In the genomic region with DNA sequence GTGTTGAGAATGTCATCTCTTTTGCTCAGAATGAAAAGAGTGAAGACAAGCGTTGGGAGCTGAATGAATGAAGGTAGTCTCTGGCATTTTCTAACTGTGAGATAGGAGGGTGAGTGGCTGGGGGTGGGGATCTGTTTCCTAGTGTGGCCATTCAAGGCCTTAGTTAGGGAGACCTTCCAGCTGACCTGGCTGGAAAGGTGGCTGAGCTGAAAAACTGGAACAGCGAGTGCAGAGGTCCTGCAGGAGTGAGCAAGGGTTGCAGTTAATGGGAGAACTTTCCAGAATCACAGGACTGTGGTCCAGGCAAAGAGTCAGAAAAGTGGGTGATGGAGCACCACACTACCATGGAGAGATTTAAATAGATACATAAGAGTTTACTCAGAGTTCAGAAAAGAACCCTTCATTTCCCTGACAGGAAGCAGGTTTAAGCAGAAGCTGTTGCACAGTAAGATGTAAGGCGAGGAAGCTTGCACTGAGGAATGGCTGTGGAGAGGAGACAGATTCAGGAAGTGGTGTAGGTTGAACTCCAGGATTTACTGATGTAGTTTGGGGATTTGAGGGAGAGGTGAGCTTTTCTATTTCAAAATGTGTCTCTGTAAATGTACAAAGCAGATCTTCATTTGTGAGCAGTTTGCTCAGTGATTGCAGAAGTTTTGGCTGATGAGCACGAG, we compare ENCODE assay signal across 22 mouse cellular contexts. TPM values are rescaled to one million over a fixed set of nuclear protein-coding genes. Genes with fewer than 3 reads are reported as not detected.
DNase-seq lines count a peak whose midpoint lies in the region; ATAC-seq and TF ChIP-seq lines count a peak whose summit lies in the region.
"Had no signal": no experiment of that assay in that cellular context is flagged by ENCODE, and none has a peak within 500 bp of the region (broad histone marks: within the 10 kb centered on the region; RNA-seq: fewer than 3 reads in every experiment).

No protein-coding gene starts in this region.

- no peaks in the 10 kb centered on the region for H3K9me3 ChIP-seq in forebrain, embryonic 15.5 days
- H3K9me3 ChIP-seq in forebrain, embryonic 14.5 days (replicated peaks; ENCODE audit: control insufficient read depth, low read length) = no peaks in the 10 kb centered on the region
- H3K9me3 ChIP-seq: embryonic facial prominence, embryonic 15.5 days; hindbrain, embryonic 12.5 days; megakaryocyte, embryonic 14.5 days; stomach, embryonic 15.5 days had no signal

- H3K4me3 ChIP-seq in forebrain, embryonic 15.5 days = no peak overlapping the region
- H3K4me3 ChIP-seq in forebrain, embryonic 14.5 days (ENCODE audit: low read depth, low read length) = no peak overlapping the region
- no peak overlapping the region for H3K4me3 ChIP-seq in kidney, adult 2 months (ENCODE audit: insufficient read depth, low read depth, low read length)
- H3K4me3 ChIP-seq: embryonic facial prominence, embryonic 15.5 days; hindbrain, embryonic 12.5 days; layer of hippocampus, adult 2 months; megakaryocyte, embryonic 14.5 days; stomach, embryonic 15.5 days had no signal

- H3K9ac ChIP-seq in forebrain, embryonic 15.5 days (replicated peaks) = no peak overlapping the region
- no peak overlapping the region for H3K9ac ChIP-seq in forebrain, embryonic 14.5 days (ENCODE audit: low read length)
- H3K9ac ChIP-seq: embryonic facial prominence, embryonic 15.5 days; hindbrain, embryonic 12.5 days; stomach, embryonic 15.5 days had no signal

- no peaks in the 10 kb centered on the region for H3K27me3 ChIP-seq in forebrain, embryonic 15.5 days
- no peaks in the 10 kb centered on the region for H3K27me3 ChIP-seq in forebrain, embryonic 14.5 days (replicated peaks; ENCODE audit: control insufficient read depth, insufficient read depth, low read length)
- H3K27me3 ChIP-seq in kidney, adult 2 months (replicated peaks; ENCODE audit: control insufficient read depth, insufficient read depth, low read length) = no peaks in the 10 kb centered on the region
- H3K27me3 ChIP-seq: embryonic facial prominence, embryonic 15.5 days; hindbrain, embryonic 12.5 days; megakaryocyte, embryonic 14.5 days; Patski; stomach, embryonic 15.5 days had no signal

- no peak for DNase-seq in forebrain, embryonic 14.5 days (ENCODE audit: low spot score)
- peak; percentile 69 for DNase-seq in kidney, adult 2 months
- no peak for DNase-seq in kidney, postnatal 10 days
- DNase-seq in kidney, adult 8-10 months = peak; percentile 50 to 59
- peak; percentile 68 to 69 for DNase-seq in kidney, postnatal 36 days
- no peak for DNase-seq in left cerebral cortex, postnatal 4 days
- DNase-seq: adrenal gland, postnatal 25 days; cerebellum, adult 11-12 months; cerebellum, postnatal 25 days; heart, adult 18-20 months; lung, postnatal 14 days; retina, postnatal 1 day had no signal

- peaks cover 6% of the 10 kb centered on the region; the same call in 1 of the 2 replicates for H3K4me1 ChIP-seq in forebrain, embryonic 15.5 days
- H3K4me1 ChIP-seq in forebrain, embryonic 14.5 days (ENCODE audit: control insufficient read depth, insufficient read depth, low read length) = no peaks in the 10 kb centered on the region
- H3K4me1 ChIP-seq in kidney, adult 2 months (ENCODE audit: control insufficient read depth, insufficient read depth, low read length) = peaks cover 19% of the 10 kb centered on the region
- H3K4me1 ChIP-seq: megakaryocyte, embryonic 14.5 days had no signal

- H3K27ac ChIP-seq in forebrain, embryonic 15.5 days (replicated peaks) = 0 out of 2 replicates have a peak overlapping the region, but pooled peaks have one; percentile 25
- H3K27ac ChIP-seq in forebrain, embryonic 14.5 days (ENCODE audit: low read depth, low read length) = no peak overlapping the region
- peak overlapping the region; percentile 35 for H3K27ac ChIP-seq in kidney, adult 2 months (ENCODE audit: insufficient read depth, low read depth, low read length)
- H3K27ac ChIP-seq: embryonic facial prominence, embryonic 15.5 days; hindbrain, embryonic 12.5 days; stomach, embryonic 15.5 days had no signal

- no peak overlapping the region for H3K4me2 ChIP-seq in forebrain, embryonic 15.5 days (replicated peaks)
- no peak overlapping the region for H3K4me2 ChIP-seq in forebrain, embryonic 14.5 days (ENCODE audit: low read length)
- H3K4me2 ChIP-seq: embryonic facial prominence, embryonic 15.5 days; hindbrain, embryonic 12.5 days; liver, embryonic 11.5 days; stomach, embryonic 15.5 days had no signal

- no peaks in the 10 kb centered on the region for H3K36me3 ChIP-seq in forebrain, embryonic 15.5 days
- H3K36me3 ChIP-seq in forebrain, embryonic 14.5 days (ENCODE audit: control insufficient read depth, insufficient read depth, low read length) = no peaks in the 10 kb centered on the region
- H3K36me3 ChIP-seq in kidney, adult 2 months (ENCODE audit: control insufficient read depth, insufficient read depth, low read length) = no peaks in the 10 kb centered on the region
- H3K36me3 ChIP-seq: embryonic facial prominence, embryonic 15.5 days; hindbrain, embryonic 12.5 days; stomach, embryonic 15.5 days had no signal

- ATAC-seq in forebrain, embryonic 15.5 days (replicated peaks) = no peak
- no peak for ATAC-seq in forebrain, embryonic 14.5 days
- ATAC-seq in megakaryocyte-erythroid progenitor cell, adult 5-6 weeks (replicated peaks; ENCODE audit: low FRiP score, low TSS enrichment, poor library complexity, severe bottlenecking) = no peak
- ATAC-seq: inflammation-experienced regulatory T-cells, adult 6 months; Patski had no signal

- no peak for TF ChIP-seq POLR2A in kidney, adult 2 months (IDR thresholded peaks at IDR 0.05; ENCODE audit: low read depth, low read length)

- TF ChIP-seq CTCF in kidney, adult 2 months (conservative IDR thresholded peaks at IDR 0.05; ENCODE audit: insufficient read depth, insufficient read length, low read depth, low read length) = 0 out of 2 replicates have a peak, but pooled peaks have one; percentile 3

- intact Hi-C loops in left cerebral cortex, postnatal 4 days (cut with DNase I) = no loop called here

- WGBS in forebrain, embryonic 15.5 days = 72% methylated on average over 4 of the region's 4 CpGs
- 77% methylated on average over 4 of the region's 4 CpGs for WGBS in forebrain, embryonic 14.5 days
- 42% methylated on average over 4 of the region's 4 CpGs for WGBS in kidney, adult 2 months

RNA-seq across cellular contexts. Expression of gene Arhgap32, which starts 27.7 kb away (rescaled TPM):
- 12.1 and 12.3 TPM in 2 replicates for polyA plus RNA-seq in forebrain, embryonic 15.5 days (2015; fragmentation: Nextera tagmentation; extraction: Ambion mirVana)
- polyA plus RNA-seq in forebrain, embryonic 14.5 days (2014; fragmentation: Nextera tagmentation; extraction: Ambion mirVana) = 10.0 and 10.1 TPM in 2 replicates
- 9.5 and 10.1 TPM in 2 replicates for polyA plus RNA-seq in kidney, adult 2 months (2012; rRNA removed)
- 100 to 1,000 TPM; 197 to 209 TPM for total RNA-seq in left cerebral cortex, postnatal 4 days (2021)
- 0.24 and 0.59 TPM in 2 replicates for total RNA-seq in megakaryocyte-erythroid progenitor cell, adult 5-6 weeks (2014; fragmentation: Nextera tagmentation)
- 0.38 and 10.4 TPM in 2 replicates for total RNA-seq in megakaryocyte-erythroid progenitor cell, adult 5-6 weeks (2017)

Comparison
In these comparisons a context has a peak if more than half of its experiments do, and no peak if none do; other contexts are left out.
1. DNase-seq: peak in kidney, adult 2 months (single experiment), kidney, adult 8-10 months (2 of 2) and kidney, postnatal 36 days (2 of 2); none in forebrain, embryonic 14.5 days (single experiment), kidney, postnatal 10 days (single experiment) and left cerebral cortex, postnatal 4 days (single experiment).